Mouse (Mus musculus): ENCODE results near the gene Fpr3. TPM values are rescaled to one million over a fixed set of nuclear protein-coding genes. Genes with fewer than 3 reads are reported as not detected.
"Not testable (repeated sequence)": the region's sequence is repeated elsewhere in the genome, so short reads cannot be mapped to it uniquely, and the experiment has no call there.

The Fpr3 gene
- polyA plus RNA-seq, 1 experiment from 2014 or later, result not detected

DNA sequence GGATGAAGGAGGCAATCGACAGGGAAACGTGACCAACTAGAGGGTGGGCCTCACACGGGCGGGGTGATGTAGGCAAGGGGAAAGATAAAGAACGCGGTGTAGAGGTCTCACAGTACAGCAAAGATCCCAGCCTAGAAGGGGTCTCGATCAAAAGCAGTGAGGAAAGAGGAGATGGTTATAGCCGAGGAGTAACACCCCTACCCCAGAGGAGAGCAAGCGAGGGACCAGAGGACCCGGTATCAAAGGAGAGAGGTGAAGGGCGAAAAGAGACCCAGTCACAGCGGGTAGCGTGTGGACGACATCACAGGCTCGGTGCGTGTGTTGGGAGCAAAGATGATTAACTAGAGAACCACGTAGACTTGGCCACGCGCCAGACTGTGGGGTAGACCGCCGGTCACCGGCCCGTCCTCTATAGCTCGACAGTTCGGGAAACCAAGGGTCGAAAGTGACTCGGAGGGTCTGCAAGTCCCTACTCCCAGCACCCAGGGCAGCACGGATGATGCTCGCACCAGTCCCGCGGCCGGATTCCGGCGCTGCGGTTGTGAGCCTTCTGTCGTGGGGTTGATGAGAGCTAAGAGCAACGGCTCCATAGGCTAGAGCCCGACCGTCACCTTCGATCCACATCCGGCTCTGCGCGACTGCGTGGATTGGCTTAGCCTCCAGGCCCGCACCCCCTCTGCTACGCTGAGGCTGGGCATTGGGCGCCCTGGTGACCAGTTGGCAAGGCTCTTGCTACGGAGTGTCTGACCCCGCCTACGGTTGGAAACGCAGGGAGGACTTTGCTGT is 22.2 kb downstream of the Fpr3 start:
- H3K9me3 ChIP-seq (ENCODE audit: control insufficient read depth, low read length), result no peaks in the 10 kb centered on the region
- H3K4me3 ChIP-seq (ENCODE audit: low read depth, low read length), result peak overlapping the region; percentile 38
- H3K36me3 ChIP-seq (ENCODE audit: control insufficient read depth, insufficient read depth, low read length), result no peaks in the 10 kb centered on the region
- peak; percentile 95 for DNase-seq (ENCODE audit: low spot score, missing footprints)
- WGBS, result 24% methylated on average over 51 of the region's 51 CpGs
- H3K27ac ChIP-seq (ENCODE audit: low read depth, low read length), result no peak overlapping the region
- peak overlapping the region; percentile 65 for H3K9ac ChIP-seq (ENCODE audit: low read length)
- ATAC-seq (ENCODE audit: low FRiP score), result peak; percentile 100
- peak overlapping the region; percentile 53 for H3K4me2 ChIP-seq
- no peaks in the 10 kb centered on the region for H3K4me1 ChIP-seq (ENCODE audit: control insufficient read depth, insufficient read depth, low read length)
- no peaks in the 10 kb centered on the region for H3K27me3 ChIP-seq (ENCODE audit: control insufficient read depth, insufficient read depth, low read length)

DNA sequence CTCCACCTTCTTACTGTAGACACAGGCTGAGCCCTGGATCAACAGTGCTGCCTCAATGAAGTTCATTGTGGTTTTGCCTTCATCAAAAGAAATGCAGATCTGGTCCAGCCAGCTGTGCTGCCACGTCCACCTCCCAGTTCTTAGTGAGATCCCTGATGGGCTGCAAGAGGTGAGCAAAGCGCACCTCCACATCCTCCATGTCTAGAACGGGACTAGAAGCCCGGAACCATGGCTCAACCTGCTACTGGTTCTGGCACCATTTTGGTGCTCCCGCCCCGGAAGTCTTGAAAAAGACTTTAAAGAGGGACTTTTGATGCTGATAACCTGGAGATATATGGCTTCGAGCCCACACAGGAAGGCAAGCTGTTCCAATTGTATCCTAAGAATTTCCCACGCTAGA is 25.0 kb downstream of the Fpr3 start:
- H3K36me3 ChIP-seq (ENCODE audit: control insufficient read depth, insufficient read depth, low read length); H3K4me3 ChIP-seq (ENCODE audit: low read depth, low read length); H3K27me3 ChIP-seq (ENCODE audit: control insufficient read depth, insufficient read depth, low read length); H3K4me1 ChIP-seq (ENCODE audit: control insufficient read depth, insufficient read depth, low read length); H3K27ac ChIP-seq (ENCODE audit: low read depth, low read length); H3K9me3 ChIP-seq (ENCODE audit: control insufficient read depth, low read length); ATAC-seq (ENCODE audit: low FRiP score); DNase-seq (ENCODE audit: low spot score, missing footprints); H3K4me2 ChIP-seq; H3K9ac ChIP-seq (ENCODE audit: low read length): not testable (repeated sequence)
- WGBS, result 84% methylated on average over 8 of the region's 8 CpGs

DNA sequence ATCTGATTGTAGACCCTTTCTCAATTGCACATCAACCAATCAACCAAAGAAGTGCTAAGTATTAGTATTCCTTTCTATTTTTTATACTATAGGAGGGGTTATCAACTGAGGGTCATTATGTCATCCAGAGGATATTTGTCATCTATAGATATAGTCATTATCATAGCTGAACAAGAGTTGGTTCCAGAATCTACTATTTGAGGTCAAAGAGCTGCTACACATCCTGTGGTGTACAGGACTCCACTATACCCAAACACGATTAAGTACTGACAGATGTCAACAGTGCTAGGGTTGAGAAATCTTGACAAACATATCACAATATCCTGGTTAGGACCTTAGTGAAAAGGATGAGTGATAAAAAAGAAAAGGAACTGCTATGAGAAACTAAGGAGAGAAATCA is 29.7 kb downstream of the Fpr3 start:
- no peak overlapping the region for H3K4me3 ChIP-seq (ENCODE audit: low read depth, low read length)
- WGBS, result 98% methylated on average over 1 of the region's 1 CpGs
- ATAC-seq (ENCODE audit: low FRiP score), result no peak
- H3K27me3 ChIP-seq (ENCODE audit: control insufficient read depth, insufficient read depth, low read length), result no peaks in the 10 kb centered on the region
- H3K27ac ChIP-seq (ENCODE audit: low read depth, low read length), result no peak overlapping the region
- no peaks in the 10 kb centered on the region for H3K36me3 ChIP-seq (ENCODE audit: control insufficient read depth, insufficient read depth, low read length)
- H3K9ac ChIP-seq (ENCODE audit: low read length), result no peak overlapping the region
- no peaks in the 10 kb centered on the region for H3K4me1 ChIP-seq (ENCODE audit: control insufficient read depth, insufficient read depth, low read length)
- no peak for DNase-seq (ENCODE audit: low spot score, missing footprints)
- no peaks in the 10 kb centered on the region for H3K9me3 ChIP-seq (ENCODE audit: control insufficient read depth, low read length)
- H3K4me2 ChIP-seq, result no peak overlapping the region

DNA sequence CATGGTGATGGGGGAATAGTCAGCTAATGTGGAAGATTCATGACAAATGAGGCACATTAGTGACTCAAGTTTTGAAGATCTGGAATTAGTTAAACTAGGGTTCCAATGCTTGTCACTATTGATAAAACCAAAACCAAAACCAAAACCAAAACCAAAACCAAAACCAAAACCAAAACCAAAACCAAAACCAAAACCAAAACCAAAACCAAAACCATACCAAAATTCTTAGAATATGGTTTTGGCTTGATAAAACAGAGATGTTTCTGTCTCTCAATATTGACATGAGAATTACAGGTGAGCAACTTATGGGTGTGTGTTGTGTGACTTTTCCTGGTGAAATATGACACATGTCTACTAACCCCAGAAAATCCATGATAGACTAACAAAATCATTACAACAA is 30.1 kb downstream of the Fpr3 start:
- no peak overlapping the region for H3K4me2 ChIP-seq
- H3K9ac ChIP-seq (ENCODE audit: low read length), result no peak overlapping the region
- no peak overlapping the region for H3K27ac ChIP-seq (ENCODE audit: low read depth, low read length)
- DNase-seq (ENCODE audit: low spot score, missing footprints) (no peak), ATAC-seq (ENCODE audit: low FRiP score) (no peak)
- H3K9me3 ChIP-seq (ENCODE audit: control insufficient read depth, low read length), result no peaks in the 10 kb centered on the region
- no peaks in the 10 kb centered on the region for H3K27me3 ChIP-seq (ENCODE audit: control insufficient read depth, insufficient read depth, low read length)
- no peaks in the 10 kb centered on the region for H3K4me1 ChIP-seq (ENCODE audit: control insufficient read depth, insufficient read depth, low read length)
- no peaks in the 10 kb centered on the region for H3K36me3 ChIP-seq (ENCODE audit: control insufficient read depth, insufficient read depth, low read length)
- H3K4me3 ChIP-seq (ENCODE audit: low read depth, low read length), result no peak overlapping the region

DNA sequence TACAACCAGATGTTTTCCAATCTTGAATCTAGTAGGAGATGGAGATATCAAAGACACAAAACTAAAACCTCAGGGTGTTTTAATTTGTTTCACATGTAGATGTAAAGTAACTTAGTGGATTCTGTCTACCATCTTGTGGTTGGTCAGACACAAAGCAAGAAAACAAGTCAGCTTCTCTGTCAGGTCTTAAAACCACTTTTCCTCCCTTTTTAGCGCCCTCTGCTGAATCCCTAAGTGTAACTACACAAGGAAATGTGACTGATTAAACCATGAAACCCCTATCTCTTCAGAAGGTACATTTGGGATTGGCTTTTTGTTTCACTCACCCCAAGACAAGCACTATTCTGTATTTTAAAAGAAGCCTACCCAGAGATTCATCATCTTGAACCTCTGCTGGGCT is 85.8 kb downstream of the Fpr3 start:
- WGBS, result 28% methylated on average over 1 of the region's 1 CpGs
- Histone ChIP-seq H3K4me3 (ENCODE audit: low read depth, low read length) (no peak overlapping the region), H3K9me3 (ENCODE audit: control insufficient read depth, low read length) (peaks cover 1% of the 10 kb centered on the region; the same call in 1 of the 2 replicates), H3K27me3 (ENCODE audit: control insufficient read depth, insufficient read depth, low read length) (no peaks in the 10 kb centered on the region), H3K27ac (ENCODE audit: low read depth, low read length) (no peak overlapping the region), H3K9ac (ENCODE audit: low read length) (no peak overlapping the region), H3K4me1 (ENCODE audit: control insufficient read depth, insufficient read depth, low read length) (no peaks in the 10 kb centered on the region), H3K36me3 (ENCODE audit: control insufficient read depth, insufficient read depth, low read length) (no peaks in the 10 kb centered on the region), H3K4me2 (no peak overlapping the region)
- DNase-seq (ENCODE audit: low spot score, missing footprints), result no peak
- ATAC-seq (ENCODE audit: low FRiP score), result no peak

DNA sequence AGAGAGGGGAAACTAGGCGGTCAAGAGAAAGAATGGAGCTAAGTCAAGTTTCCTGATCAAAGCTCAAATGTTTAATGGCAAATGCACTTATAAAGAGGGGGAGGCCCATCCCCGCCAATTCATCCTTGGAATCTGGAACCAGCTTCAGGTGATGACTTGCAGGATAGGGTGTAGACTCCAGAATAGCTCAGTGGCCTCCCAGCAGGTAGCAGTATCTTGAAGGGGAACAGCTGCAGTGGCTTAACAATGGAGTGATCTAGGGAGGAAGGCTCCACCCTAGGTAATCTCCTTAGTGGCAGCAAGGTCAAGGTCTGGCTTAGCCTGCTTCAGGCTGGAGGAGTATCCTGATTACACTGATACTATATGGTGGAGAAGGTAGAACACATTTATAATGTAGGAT is 93.6 kb downstream of the Fpr3 start:
- not testable (repeated sequence) for H3K9me3 ChIP-seq (ENCODE audit: control insufficient read depth, low read length); H3K4me3 ChIP-seq (ENCODE audit: low read depth, low read length); H3K27ac ChIP-seq (ENCODE audit: low read depth, low read length); H3K36me3 ChIP-seq (ENCODE audit: control insufficient read depth, insufficient read depth, low read length); H3K4me2 ChIP-seq; ATAC-seq (ENCODE audit: low FRiP score); DNase-seq (ENCODE audit: low spot score, missing footprints); H3K9ac ChIP-seq (ENCODE audit: low read length); H3K4me1 ChIP-seq (ENCODE audit: control insufficient read depth, insufficient read depth, low read length); H3K27me3 ChIP-seq (ENCODE audit: control insufficient read depth, insufficient read depth, low read length)
- WGBS, result 58% methylated on average over 2 of the region's 2 CpGs

DNA sequence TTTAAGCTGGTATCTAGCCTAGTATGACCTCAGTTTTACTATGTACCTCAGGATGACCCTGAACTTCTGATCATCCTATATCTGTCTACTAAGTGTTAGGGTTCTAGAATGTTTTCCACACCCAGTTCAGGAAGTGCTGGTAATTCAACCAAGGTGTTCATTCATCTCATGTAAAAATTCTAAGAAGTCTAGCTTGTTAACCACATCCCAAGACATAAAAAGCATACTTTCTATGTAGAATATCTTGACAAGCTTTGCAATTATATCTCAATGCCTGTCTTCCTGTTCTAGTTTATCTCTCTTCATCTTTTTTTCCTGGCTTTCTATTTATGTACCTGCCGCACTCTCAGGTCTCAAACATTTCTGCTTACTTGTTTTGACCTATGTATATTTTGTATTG is 117.1 kb downstream of the Fpr3 start:
- no peak overlapping the region for H3K4me2 ChIP-seq
- no peaks in the 10 kb centered on the region; the same call in 1 of the 2 replicates for H3K9me3 ChIP-seq (ENCODE audit: control insufficient read depth, low read length)
- ATAC-seq (ENCODE audit: low FRiP score), result no peak
- no peaks in the 10 kb centered on the region for H3K27me3 ChIP-seq (ENCODE audit: control insufficient read depth, insufficient read depth, low read length)
- H3K4me3 ChIP-seq (ENCODE audit: low read depth, low read length), result no peak overlapping the region
- H3K9ac ChIP-seq (ENCODE audit: low read length), result no peak overlapping the region
- H3K4me1 ChIP-seq (ENCODE audit: control insufficient read depth, insufficient read depth, low read length), result no peaks in the 10 kb centered on the region
- H3K27ac ChIP-seq (ENCODE audit: low read depth, low read length), result no peak overlapping the region
- no peak for DNase-seq (ENCODE audit: low spot score, missing footprints)
- H3K36me3 ChIP-seq (ENCODE audit: control insufficient read depth, insufficient read depth, low read length), result no peaks in the 10 kb centered on the region
- 93% methylated on average over 1 of the region's 1 CpGs for WGBS

Other genes with a start within 250 kb of the Fpr3 start
- not detected in 2 replicates for gene Vmn2r90, start 184.1 kb upstream of the Fpr3 start, polyA plus RNA-seq (2014; fragmentation: Nextera tagmentation; extraction: Ambion mirVana)
- gene Spaca6, start 60.7 kb upstream of the Fpr3 start, polyA plus RNA-seq (2014; fragmentation: Nextera tagmentation; extraction: Ambion mirVana), result 16.1 and 16.4 TPM in 2 replicates
- gene Has1, start 32.6 kb upstream of the Fpr3 start, polyA plus RNA-seq (2014; fragmentation: Nextera tagmentation; extraction: Ambion mirVana), result 0.38 and 0.87 TPM in 2 replicates
- not detected in 2 replicates for gene Fpr1, start 3.9 kb upstream of the Fpr3 start, polyA plus RNA-seq (2014; fragmentation: Nextera tagmentation; extraction: Ambion mirVana)
- gene Fpr2, start within 50 bp of the Fpr3 start, polyA plus RNA-seq (2014; fragmentation: Nextera tagmentation; extraction: Ambion mirVana), result not detected in 2 replicates
- not detected in 2 replicates for gene Fpr-rs4, start 133.9 kb downstream of the Fpr3 start, polyA plus RNA-seq (2014; fragmentation: Nextera tagmentation; extraction: Ambion mirVana)
- not detected in 2 replicates for gene Vmn2r124, start 161.6 kb downstream of the Fpr3 start, polyA plus RNA-seq (2014; fragmentation: Nextera tagmentation; extraction: Ambion mirVana)
- not detected in 2 replicates for gene Vmn2r91, start 197.2 kb downstream of the Fpr3 start, polyA plus RNA-seq (2014; fragmentation: Nextera tagmentation; extraction: Ambion mirVana)